Mouse (Mus musculus): ENCODE measurements around the gene Gm33543.

Gene Gm33543

DNA sequence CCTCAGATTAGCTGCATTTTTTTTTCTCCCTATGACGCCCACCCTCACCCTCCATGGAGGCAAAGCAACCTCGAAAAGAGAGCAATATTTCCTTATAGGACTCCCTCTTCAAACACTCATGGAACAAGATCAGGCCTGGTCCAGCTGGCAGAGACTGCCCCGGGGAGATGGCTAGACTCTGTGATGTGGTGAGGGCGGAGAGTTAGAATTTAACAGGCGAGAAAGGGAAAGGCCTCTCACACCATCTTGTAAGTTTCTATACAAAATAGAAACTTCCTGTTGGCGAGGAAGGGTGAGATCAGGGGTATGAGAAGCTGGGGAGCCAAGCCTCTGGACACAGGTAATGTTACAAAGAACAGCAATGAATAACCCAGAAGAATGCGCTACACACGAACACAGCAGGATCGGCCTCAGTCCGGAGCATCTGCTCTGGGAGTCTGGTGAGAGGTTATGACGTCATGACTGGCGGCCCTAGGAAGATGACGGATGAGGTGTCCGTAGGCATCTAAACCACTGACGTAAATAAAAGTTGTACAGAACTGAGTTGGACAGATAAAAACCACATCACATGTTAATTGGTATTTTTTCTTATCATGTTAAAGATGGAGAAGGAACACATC lies 64.9 kb downstream of the Gm33543 start:
- DNase-seq (ENCODE audit: low spot score) = no peak

DNA sequence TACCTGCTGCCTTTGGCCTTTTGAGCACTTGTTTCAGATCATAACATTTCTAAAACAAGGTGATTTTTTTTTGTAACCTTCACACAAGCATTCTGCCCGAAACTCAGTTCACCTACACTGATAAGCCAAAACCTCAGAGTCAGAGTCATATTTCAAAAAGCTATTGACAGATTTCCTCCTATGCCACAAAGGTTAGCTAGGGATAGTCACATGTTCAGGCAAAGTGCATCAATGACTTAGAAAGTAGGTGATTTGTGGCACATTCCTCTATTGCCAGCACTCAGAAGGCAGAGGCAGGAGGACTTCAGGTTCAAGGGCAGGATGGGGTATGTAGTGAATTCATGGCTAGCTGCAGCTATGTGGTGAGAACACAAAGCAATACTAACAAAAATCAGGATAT lies 65.7 kb downstream of the Gm33543 start:
- DNase-seq (ENCODE audit: low spot score) = no peak

DNA sequence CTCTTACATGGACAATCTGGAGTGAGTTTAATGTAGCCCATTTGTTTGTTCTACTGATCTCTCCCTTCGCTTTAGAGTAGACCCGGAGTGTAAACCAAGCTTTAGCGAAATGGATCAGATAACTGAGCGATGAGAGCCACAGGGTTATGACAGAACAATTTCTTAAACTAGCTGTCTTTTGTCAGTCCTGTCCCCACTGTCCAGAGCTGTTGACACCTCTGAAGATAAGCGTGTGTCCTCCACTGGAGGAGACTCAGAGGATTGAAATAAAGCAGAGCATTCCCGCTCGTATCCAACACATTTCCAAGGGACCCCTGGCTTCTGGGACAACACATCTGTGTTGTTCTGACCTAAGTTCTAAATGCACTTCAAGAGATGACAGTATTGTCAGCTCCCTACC lies 67.9 kb downstream of the Gm33543 start:
- no peak for DNase-seq (ENCODE audit: low spot score)

DNA sequence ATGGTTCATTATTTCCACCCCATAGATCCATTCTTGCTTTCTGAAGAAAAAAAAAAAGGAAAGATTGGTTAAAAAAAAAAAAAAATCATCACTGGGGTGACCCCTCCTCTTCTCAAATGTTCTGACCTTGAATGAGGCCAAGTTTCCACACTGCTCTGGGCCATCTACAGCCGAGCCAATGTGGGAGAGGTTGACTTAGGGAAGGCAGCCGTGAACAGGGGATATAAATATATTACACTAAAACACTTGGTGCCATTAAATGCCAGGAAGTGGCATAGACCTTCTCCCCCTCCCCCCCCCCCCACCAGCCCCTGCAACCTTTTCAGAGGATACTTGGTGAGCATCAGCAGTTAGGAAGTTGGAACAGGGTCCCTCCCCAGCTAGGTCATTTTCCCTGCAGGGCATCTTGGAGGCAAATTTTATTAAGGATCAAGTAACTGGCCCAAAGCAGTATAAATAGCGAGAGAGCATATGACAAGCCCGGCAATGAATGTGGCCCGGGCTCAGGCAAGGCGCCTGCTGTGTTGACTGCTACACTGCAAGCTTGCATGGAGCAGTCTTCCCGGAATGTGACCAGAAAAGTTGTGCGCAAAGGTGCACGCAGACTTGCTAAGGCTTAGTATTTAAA lies 68.6 kb downstream of the Gm33543 start:
- DNase-seq (ENCODE audit: low spot score) = no peak

Measured in embryo, embryonic 10.5 days (tissue).